Mouse (Mus musculus): ENCODE measurements around the gene Rsu1. TPM values are rescaled to one million over a fixed set of nuclear protein-coding genes. Genes with fewer than 3 reads are reported as not detected.

Gene Rsu1
- 107 and 109 TPM in 2 replicates for polyA plus RNA-seq (2016; fragmentation: Nextera tagmentation; extraction: Ambion mirVana)

DNA sequence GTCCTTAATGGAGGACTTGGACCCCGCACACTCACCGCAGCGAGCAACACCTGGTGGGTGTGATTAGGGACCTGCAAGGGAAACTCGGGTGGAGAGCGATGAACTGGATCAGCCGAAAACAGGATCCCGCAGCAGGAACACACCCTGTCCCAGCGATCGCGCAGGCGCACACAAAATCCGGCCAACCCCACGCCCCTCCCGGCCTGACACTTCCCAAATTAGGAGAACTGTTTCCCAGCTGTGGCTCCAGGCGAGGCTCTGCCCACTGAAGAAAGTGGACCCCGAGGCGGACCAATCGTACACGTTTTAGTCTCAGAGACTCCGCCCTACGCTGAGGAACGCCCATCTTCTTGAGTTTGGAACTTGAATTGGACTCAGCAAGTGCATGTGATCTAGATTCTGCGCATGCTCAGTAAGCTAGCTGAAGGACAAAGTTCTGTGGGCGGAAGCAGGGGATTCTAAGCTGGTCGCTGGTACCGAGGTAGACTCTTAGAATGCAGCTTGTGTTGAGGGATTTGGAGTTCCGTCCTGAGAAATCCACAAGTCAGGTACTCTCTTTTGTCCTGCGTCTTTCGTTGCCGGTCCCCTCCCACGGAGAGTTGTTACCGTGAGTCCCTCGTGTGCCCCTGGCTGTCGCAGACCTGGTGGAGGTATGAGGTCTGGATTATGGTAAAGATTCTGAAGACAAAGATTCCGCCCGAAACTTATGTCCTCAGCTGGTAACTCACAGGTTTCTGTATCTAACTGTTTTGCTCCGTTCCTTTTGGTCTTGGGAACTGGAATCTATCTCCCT lies at the start of gene Rsu1:
Gene Rsu1, minus strand, starts transcription at position 251 of the 793 bp plus-strand sequence.
- peak within 1 kb of the TSS; percentile 53; the same call in 1 of the 2 replicates for H3K27ac ChIP-seq
- ATAC-seq (ENCODE audit: insufficient number of reproducible peaks, insufficient read depth, low FRiP score, low TSS enrichment, low read depth): peak; percentile 99
- WGBS: under 1% methylated on average over 37 of the region's 37 CpGs

DNA sequence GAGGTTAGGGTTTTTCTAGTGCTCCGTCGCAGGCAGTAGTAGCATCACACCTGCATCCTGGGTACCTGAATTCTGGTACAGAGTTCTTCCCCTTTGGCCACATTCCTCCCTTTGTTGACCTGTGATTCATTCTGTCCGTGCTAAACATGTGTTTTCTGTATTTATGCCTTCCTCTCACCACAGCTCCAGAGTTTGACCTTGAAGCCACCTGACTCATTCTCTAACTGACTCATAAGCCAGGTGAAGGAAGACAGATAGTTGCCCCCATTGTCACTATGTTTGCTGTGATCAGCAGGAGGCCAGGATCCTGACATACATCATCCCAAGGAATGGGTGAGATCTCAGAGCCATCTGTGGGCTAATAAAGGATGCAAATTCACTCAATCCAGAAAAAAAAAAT lies 32.2 kb upstream of the Rsu1 start:
- H3K27ac ChIP-seq: no peak overlapping the region
- no peak for ATAC-seq (ENCODE audit: insufficient number of reproducible peaks, insufficient read depth, low FRiP score, low TSS enrichment, low read depth)
- H3K9me3 ChIP-seq: no peaks in the 10 kb centered on the region
- 72% methylated on average over 3 of the region's 3 CpGs for WGBS
- H3K4me3 ChIP-seq (replicated peaks): no peak overlapping the region
- H3K27me3 ChIP-seq: no peaks in the 10 kb centered on the region
- H3K4me2 ChIP-seq: no peak overlapping the region
- H3K4me1 ChIP-seq (replicated peaks): no peaks in the 10 kb centered on the region
- no peak overlapping the region for H3K9ac ChIP-seq (replicated peaks)
- H3K36me3 ChIP-seq: no peaks in the 10 kb centered on the region

More for the DNA sequence above, at the start of gene Rsu1:
- no peaks in the 10 kb centered on the region for H3K36me3 ChIP-seq
- H3K4me3 ChIP-seq (replicated peaks): peak within 1 kb of the TSS; percentile 53
- peaks cover 8% of the 10 kb centered on the region for H3K4me1 ChIP-seq (replicated peaks)
- no peaks in the 10 kb centered on the region for H3K27me3 ChIP-seq
- H3K4me2 ChIP-seq: peak within 1 kb of the TSS; percentile 74
- peak within 1 kb of the TSS; percentile 74 for H3K9ac ChIP-seq (replicated peaks)
- no peaks in the 10 kb centered on the region for H3K9me3 ChIP-seq

DNA sequence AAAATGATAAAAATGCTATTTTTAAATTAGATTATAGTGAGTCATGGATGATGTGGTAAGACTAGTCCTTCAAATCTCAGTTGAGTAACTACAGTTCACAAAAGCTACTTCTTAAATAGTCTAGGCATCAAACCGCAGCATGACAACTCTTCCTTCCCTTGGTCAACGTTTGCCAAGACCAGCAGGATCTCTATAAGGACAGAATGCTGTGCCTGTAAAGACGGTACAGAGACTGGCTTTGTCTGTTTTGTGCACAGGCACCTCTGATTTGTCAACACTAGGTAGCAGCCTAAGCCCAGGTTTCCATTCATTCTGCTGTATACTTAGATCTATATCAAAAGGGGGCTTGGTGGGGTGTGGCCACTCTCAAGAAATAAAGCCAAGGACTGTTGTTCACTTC lies 27.8 kb upstream of the Rsu1 start:
- WGBS: 45% methylated on average over 3 of the region's 3 CpGs
- no peak overlapping the region for H3K4me3 ChIP-seq (replicated peaks)
- H3K9me3 ChIP-seq: no peaks in the 10 kb centered on the region
- ATAC-seq (ENCODE audit: insufficient number of reproducible peaks, insufficient read depth, low FRiP score, low TSS enrichment, low read depth): no peak; the same call in 1 of the 2 replicates
- no peaks in the 10 kb centered on the region for H3K36me3 ChIP-seq
- H3K27me3 ChIP-seq: no peaks in the 10 kb centered on the region
- no peaks in the 10 kb centered on the region for H3K4me1 ChIP-seq (replicated peaks)
- H3K27ac ChIP-seq: no peak overlapping the region
- no peak overlapping the region for H3K4me2 ChIP-seq
- H3K9ac ChIP-seq (replicated peaks): no peak overlapping the region

DNA sequence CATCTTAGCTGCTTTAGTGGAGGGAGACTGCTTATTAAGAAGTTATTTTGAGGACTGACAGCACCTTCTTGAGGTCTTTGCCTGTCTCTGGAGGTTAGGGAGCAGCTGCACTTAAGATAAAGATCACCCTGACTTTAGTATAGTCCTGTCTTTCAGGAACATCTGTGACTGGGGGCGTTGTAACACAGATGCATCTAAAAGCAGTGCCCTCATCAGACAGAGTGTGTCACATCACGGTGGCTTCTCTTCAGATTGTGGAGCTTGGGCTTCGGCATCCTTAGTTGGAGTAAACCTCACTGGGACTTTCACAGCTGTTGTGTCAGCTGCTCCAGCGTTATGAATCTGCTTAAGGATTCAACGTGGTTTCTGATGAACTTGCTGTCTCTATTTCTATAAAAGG lies 26.5 kb upstream of the Rsu1 start:
- Histone ChIP-seq H3K4me3 (replicated peaks) (no peak overlapping the region), H3K27ac (no peak overlapping the region), H3K4me2 (no peak overlapping the region), H3K36me3 (no peaks in the 10 kb centered on the region), H3K9ac (replicated peaks) (no peak overlapping the region), H3K27me3 (no peaks in the 10 kb centered on the region), H3K4me1 (replicated peaks) (no peaks in the 10 kb centered on the region), H3K9me3 (no peaks in the 10 kb centered on the region)
- 63% methylated on average over 5 of the region's 5 CpGs for WGBS
- ATAC-seq (ENCODE audit: insufficient number of reproducible peaks, insufficient read depth, low FRiP score, low TSS enrichment, low read depth): no peak

DNA sequence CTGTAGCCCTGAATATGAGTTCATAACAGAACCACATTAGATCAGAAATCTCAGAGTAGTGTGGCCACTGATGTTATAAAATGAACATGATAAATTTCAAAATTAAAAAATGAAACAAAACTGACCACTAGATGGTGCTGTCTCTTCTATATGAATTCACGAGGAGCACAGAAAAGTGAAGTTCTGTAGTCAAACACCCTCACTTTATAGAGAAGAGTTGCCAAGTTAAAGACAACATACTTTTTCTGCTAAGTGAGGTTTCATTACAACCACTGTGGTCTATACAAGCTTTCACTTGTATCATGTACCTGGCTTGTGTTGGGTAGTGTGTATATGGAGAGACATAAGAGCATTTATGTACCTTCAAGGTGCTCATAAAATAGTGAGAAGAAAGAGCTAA lies 19.4 kb upstream of the Rsu1 start:
- ATAC-seq (ENCODE audit: insufficient number of reproducible peaks, insufficient read depth, low FRiP score, low TSS enrichment, low read depth): no peak
- Histone ChIP-seq H3K27me3 (no peaks in the 10 kb centered on the region), H3K4me3 (replicated peaks) (no peak overlapping the region), H3K4me1 (replicated peaks) (no peaks in the 10 kb centered on the region), H3K9me3 (no peaks in the 10 kb centered on the region), H3K36me3 (no peaks in the 10 kb centered on the region), H3K9ac (replicated peaks) (no peak overlapping the region), H3K4me2 (no peak overlapping the region), H3K27ac (no peak overlapping the region)
- whole genome bisulfite sequencing: 8% methylated on average over 1 of the region's 1 CpGs

DNA sequence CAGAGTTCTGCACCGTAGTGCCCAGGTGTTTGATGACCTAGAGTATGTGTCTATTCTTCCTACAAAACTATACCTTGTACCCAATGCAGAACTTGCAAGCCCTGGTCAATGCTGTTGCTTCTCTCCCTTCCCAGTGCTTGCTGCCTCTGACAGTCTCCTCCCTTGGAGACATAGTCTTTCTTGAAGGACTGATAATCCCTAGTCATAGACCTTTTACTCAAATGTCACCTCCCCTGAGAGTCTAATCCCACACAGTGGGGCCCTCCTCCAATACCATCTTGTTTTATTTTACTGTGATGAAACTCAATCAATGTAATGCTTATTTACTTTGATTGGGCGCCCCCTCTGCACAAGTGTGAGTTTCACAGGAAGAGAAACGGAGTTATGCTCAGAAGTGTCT lies 18.9 kb upstream of the Rsu1 start:
- H3K27ac ChIP-seq: no peak overlapping the region
- no peaks in the 10 kb centered on the region for H3K36me3 ChIP-seq
- no peak for ATAC-seq (ENCODE audit: insufficient number of reproducible peaks, insufficient read depth, low FRiP score, low TSS enrichment, low read depth)
- H3K4me1 ChIP-seq (replicated peaks): no peaks in the 10 kb centered on the region
- WGBS: 86% methylated on average over 3 of the region's 3 CpGs
- H3K4me2 ChIP-seq: no peak overlapping the region
- no peak overlapping the region for H3K9ac ChIP-seq (replicated peaks)
- no peaks in the 10 kb centered on the region for H3K9me3 ChIP-seq
- H3K27me3 ChIP-seq: no peaks in the 10 kb centered on the region
- no peak overlapping the region for H3K4me3 ChIP-seq (replicated peaks)

DNA sequence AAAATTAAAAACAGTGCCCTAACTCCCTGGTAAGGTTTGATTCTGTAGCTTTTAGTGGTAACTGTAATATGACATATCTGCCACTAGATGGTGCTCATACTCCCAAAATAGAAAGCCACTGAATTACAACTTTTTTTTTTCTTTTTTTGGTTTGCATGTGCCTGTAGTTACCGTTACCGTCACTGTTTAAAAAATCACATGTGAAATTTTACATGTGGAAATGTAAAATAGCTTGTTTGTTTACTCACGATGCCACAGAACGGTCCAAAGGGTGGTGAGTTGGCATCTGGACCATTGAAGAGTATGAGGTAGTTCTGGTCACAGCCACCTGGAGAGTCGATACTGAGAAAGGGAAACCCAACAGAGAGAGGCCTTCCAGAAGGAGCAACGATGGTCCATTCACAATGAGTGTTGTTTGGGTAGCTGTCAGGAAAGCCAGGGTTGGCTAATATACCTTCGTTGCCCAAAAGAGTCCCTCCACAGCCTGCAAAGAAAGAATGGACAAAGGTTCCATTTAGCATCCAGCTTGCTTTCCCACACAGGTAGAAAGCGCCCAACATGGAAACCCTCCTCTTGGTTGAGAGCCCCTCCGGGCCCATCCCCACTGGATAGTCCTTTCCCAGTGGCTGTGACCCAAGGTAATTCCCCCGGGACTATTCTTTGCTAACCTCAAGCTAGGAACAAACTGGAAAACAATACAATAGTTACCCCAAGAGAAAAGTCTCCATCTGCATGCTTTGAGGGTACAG lies 7.1 kb upstream of the Rsu1 start:
- ATAC-seq (ENCODE audit: insufficient number of reproducible peaks, insufficient read depth, low FRiP score, low TSS enrichment, low read depth): peak; percentile 61; the same call in 1 of the 2 replicates
- 52% methylated on average over 10 of the region's 10 CpGs for WGBS

DNA sequence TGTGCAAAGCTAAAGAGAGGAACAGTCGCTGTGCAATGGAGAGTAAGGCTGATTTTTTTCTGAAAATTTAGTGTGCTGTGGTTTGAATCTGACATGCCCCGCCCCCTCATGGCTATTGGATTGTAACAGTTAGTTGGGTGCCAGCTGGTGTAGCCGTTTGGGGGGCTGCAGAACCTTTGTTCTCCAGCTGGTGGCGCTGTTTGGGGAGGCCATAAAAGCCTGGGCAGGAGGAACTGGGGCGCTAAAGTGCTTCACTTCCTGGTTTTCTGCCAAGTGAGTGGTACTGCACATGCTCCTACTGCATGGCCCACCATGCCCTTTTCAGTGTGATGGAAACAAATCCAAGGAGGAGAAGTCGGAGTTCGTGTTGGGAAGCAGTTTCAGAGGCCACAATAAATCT lies 4.7 kb upstream of the Rsu1 start:
- H3K4me1 ChIP-seq (replicated peaks): peaks cover under 1% of the 10 kb centered on the region; the same call in 1 of the 2 replicates
- H3K36me3 ChIP-seq: no peaks in the 10 kb centered on the region
- no peak overlapping the region for H3K4me3 ChIP-seq (replicated peaks)
- no peak overlapping the region for H3K4me2 ChIP-seq
- H3K27me3 ChIP-seq: no peaks in the 10 kb centered on the region
- ATAC-seq (ENCODE audit: insufficient number of reproducible peaks, insufficient read depth, low FRiP score, low TSS enrichment, low read depth): no peak
- 63% methylated on average over 7 of the region's 7 CpGs for whole genome bisulfite sequencing
- no peak overlapping the region for H3K27ac ChIP-seq
- H3K9me3 ChIP-seq: no peaks in the 10 kb centered on the region
- no peak overlapping the region for H3K9ac ChIP-seq (replicated peaks)

More for the DNA sequence above, 7.1 kb upstream of the Rsu1 start:
- Histone ChIP-seq H3K27me3 (no peaks in the 10 kb centered on the region), H3K9me3 (no peaks in the 10 kb centered on the region), H3K27ac (no peak overlapping the region), H3K4me2 (peak overlapping the region; percentile 24; the same call in 1 of the 2 replicates), H3K4me1 (replicated peaks) (no peaks in the 10 kb centered on the region), H3K36me3 (no peaks in the 10 kb centered on the region), H3K4me3 (replicated peaks) (no peak overlapping the region), H3K9ac (replicated peaks) (no peak overlapping the region)

DNA sequence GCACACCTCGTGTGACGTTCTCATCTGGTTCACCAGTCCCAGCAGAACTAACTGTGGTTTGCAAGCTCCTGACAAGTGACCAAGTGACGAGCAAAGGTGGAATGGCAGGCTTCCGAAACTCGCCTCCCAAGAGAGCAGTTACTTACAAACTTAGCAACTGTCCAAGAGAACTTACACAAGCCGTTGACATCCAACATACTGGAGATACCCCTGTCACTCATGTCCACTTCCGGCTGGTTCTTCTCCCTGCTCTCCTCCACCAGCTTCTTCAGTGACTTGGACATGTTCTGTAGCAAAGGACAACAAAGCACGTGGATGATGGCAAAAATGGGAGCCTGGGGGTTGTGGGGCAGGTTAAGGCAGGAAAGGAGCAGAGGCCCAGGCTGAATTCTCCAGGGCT lies 479 bp downstream of the Rsu1 start:
- H3K4me3 ChIP-seq (replicated peaks): peak overlapping the region; percentile 53
- H3K9ac ChIP-seq (replicated peaks): peak overlapping the region; percentile 74
- H3K36me3 ChIP-seq: no peaks in the 10 kb centered on the region
- WGBS: 46% methylated on average over 8 of the region's 8 CpGs
- no peaks in the 10 kb centered on the region for H3K9me3 ChIP-seq
- peaks cover 8% of the 10 kb centered on the region for H3K4me1 ChIP-seq (replicated peaks)
- H3K4me2 ChIP-seq: peak overlapping the region; percentile 74
- H3K27me3 ChIP-seq: no peaks in the 10 kb centered on the region
- ATAC-seq (ENCODE audit: insufficient number of reproducible peaks, insufficient read depth, low FRiP score, low TSS enrichment, low read depth): no peak
- peak overlapping the region; percentile 53; the same call in 1 of the 2 replicates for H3K27ac ChIP-seq

DNA sequence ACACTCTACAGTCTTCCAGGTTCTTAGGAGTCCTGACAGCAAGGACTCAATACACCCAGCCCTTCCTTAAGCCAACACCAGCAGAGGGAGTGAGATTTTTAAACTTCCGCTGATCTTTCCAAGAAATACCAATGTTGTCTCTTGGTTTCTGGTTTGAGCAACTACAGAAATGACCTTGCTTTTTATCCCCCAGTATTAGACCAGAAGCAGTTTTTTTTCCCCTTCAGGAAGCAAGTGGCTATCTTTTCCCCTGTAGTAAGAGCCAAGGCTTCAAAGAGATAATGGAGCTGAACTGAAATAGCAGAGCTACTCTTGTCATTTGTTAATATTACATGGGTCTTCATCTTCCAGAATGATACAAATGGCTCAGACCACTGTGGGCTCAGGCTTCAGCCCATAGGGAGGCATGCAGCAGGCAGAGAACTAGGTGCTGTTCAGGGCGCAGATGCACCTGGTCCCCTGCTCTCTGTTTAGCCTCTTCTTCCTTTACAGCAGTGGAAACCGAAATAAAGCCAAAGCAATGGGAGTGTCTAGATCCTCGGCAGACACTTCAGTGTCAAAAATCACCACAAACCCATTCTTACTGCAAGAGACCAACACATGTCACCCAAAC lies 2.4 kb downstream of the Rsu1 start:
- Histone ChIP-seq H3K4me1 (replicated peaks) (peaks cover 8% of the 10 kb centered on the region), H3K27me3 (no peaks in the 10 kb centered on the region), H3K4me3 (replicated peaks) (no peak overlapping the region), H3K27ac (no peak overlapping the region), H3K4me2 (no peak overlapping the region), H3K9me3 (no peaks in the 10 kb centered on the region), H3K36me3 (no peaks in the 10 kb centered on the region), H3K9ac (replicated peaks) (no peak overlapping the region)
- WGBS: 93% methylated on average over 4 of the region's 4 CpGs
- no peak for ATAC-seq (ENCODE audit: insufficient number of reproducible peaks, insufficient read depth, low FRiP score, low TSS enrichment, low read depth)

DNA sequence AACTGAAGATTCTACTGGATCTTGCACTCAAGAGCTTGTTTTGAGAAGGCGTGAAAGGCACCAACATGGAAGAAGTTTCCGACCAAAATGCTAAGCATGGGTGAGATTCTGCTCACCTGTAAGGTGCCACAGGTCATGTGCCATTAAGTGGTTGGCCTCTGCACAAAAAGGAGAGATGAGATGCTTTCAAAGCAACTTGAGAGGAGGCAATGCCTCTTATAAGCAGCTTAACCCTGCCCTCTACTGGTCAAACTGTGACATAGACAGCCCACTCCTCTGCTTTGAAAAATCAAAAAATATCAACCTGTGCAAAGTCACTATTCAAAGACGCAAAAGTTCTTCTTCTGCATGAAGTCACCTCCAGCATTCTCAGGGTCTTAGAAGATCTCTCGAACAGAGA lies 6.3 kb downstream of the Rsu1 start:
- H3K9ac ChIP-seq (replicated peaks): no peak overlapping the region
- no peak overlapping the region for H3K4me2 ChIP-seq
- no peak overlapping the region for H3K27ac ChIP-seq
- no peaks in the 10 kb centered on the region for H3K4me1 ChIP-seq (replicated peaks)
- no peak overlapping the region for H3K4me3 ChIP-seq (replicated peaks)
- WGBS: 47% methylated on average over 4 of the region's 4 CpGs
- H3K9me3 ChIP-seq: no peaks in the 10 kb centered on the region
- ATAC-seq (ENCODE audit: insufficient number of reproducible peaks, insufficient read depth, low FRiP score, low TSS enrichment, low read depth): no peak
- H3K36me3 ChIP-seq: no peaks in the 10 kb centered on the region; the same call in 1 of the 2 replicates
- no peaks in the 10 kb centered on the region for H3K27me3 ChIP-seq

Measured in limb, embryonic 12.5 days (tissue).